Mouse (Mus musculus) forebrain, embryonic 15.5 days (tissue): ENCODE results near the gene Gm47959. TPM values are rescaled to one million over a fixed set of nuclear protein-coding genes. Genes with fewer than 3 reads are reported as not detected.
"Not testable (repeated sequence)": the region's sequence is repeated elsewhere in the genome, so short reads cannot be mapped to it uniquely, and the experiment has no call there.

Experiments used
- ATAC-seq: fragments of 200-750 bp; cut with Nextera tagmentation; replicated peaks from 2 replicates; pipeline ENCODE4 v1.8.0; 2017; ENCODE audit warnings: mild to moderate bottlenecking, moderate TSS enrichment, moderate library complexity
- H3K27ac ChIP-seq: fragments of 300-500 bp; sonication (generic); replicated peaks from 2 replicates; pipeline ENCODE4 v1.5.1; 2015; ENCODE audit warnings: mild to moderate bottlenecking, inconsistent platforms
- H3K27me3 ChIP-seq: fragments of 300-500 bp; sonication (generic); 2 replicates; pipeline ENCODE4 v1.6.1; 2015; ENCODE audit warnings: inconsistent platforms
- H3K36me3 ChIP-seq: fragments of 300-500 bp; sonication (generic); 2 replicates; pipeline ENCODE4 v1.6.1; 2015; ENCODE audit warnings: mild to moderate bottlenecking, inconsistent platforms
- H3K4me1 ChIP-seq: fragments of 300-500 bp; sonication (generic); 2 replicates; pipeline ENCODE4 v1.6.1; 2015; ENCODE audit warnings: inconsistent platforms
- H3K4me2 ChIP-seq: fragments of 300-500 bp; sonication (generic); replicated peaks from 2 replicates; pipeline ENCODE4 v1.6.1; 2015; ENCODE audit warnings: mild to moderate bottlenecking, inconsistent platforms
- H3K4me3 ChIP-seq: fragments of 300-500 bp; sonication (generic); 2 replicates; pipeline ENCODE4 v1.5.1; 2015; ENCODE audit warnings: mild to moderate bottlenecking, inconsistent platforms
- H3K9ac ChIP-seq: fragments of 300-500 bp; sonication (generic); replicated peaks from 2 replicates; pipeline ENCODE4 v1.6.1; 2015; ENCODE audit warnings: mild to moderate bottlenecking, inconsistent platforms
- H3K9me3 ChIP-seq: fragments of 300-500 bp; sonication (generic); 2 replicates; pipeline ENCODE4 v1.6.1; 2016; ENCODE audit warnings: inconsistent platforms
- WGBS: fragments of 180-500 bp; shearing (Covaris S2); methylation state at CpG from one replicate; pipeline ENCODE4 v1.1.7; 2015; ENCODE audit warnings: mixed read lengths; 5-methylcytosine and 5-hydroxymethylcytosine counted together
- polyA plus RNA-seq: library from polyadenylated mRNA; unstranded; fragments of >200 nt; fragmentation: Nextera tagmentation; extraction: Ambion mirVana; gene quantifications from 2 replicates; pipeline ENCODE4 v1.2.1, GENCODE M21; 2015

The Gm47959 gene
- not detected in 2 replicates for polyA plus RNA-seq

DNA sequence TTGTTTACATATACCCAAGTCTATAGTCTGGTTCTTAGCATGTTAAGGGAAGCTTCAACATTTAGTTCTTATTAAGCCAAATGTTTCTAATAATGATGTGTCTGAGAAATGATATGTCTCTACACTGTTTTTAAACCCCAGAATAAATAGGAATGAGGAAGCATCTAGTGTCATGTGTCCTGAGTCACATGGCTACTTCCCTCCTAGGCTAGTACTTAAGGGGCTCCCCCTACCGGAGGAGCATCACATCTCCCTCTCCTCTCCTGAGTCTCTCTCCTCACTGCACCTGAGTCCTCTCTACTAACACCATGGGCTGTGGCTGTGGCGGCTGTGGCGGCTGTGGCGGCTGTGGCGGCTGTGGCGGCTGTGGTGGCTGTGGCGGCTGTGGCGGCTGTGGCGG, at the start of gene Gm47959:
TSS of gene Gm47959 (plus strand) at position 243 of the 400 bp plus-strand sequence.
- H3K27ac ChIP-seq, H3K4me3 ChIP-seq, H3K9me3 ChIP-seq, H3K9ac ChIP-seq, H3K36me3 ChIP-seq, H3K27me3 ChIP-seq, H3K4me1 ChIP-seq, H3K4me2 ChIP-seq, ATAC-seq: not testable (repeated sequence)
- 96% methylated on average over 9 of the region's 9 CpGs for WGBS

GRCm38 (mm10) chr1:82955913-82956312, 44.4 kb upstream of the Gm47959 start, which contains the start of gene Gm7544:
Gene Gm7544 (minus strand): TSS chr1:82956013.
- H3K4me2 ChIP-seq, H3K36me3 ChIP-seq, ATAC-seq, H3K9me3 ChIP-seq, H3K4me3 ChIP-seq, H3K4me1 ChIP-seq, H3K27me3 ChIP-seq, H3K27ac ChIP-seq, H3K9ac ChIP-seq: not testable (repeated sequence)

DNA sequence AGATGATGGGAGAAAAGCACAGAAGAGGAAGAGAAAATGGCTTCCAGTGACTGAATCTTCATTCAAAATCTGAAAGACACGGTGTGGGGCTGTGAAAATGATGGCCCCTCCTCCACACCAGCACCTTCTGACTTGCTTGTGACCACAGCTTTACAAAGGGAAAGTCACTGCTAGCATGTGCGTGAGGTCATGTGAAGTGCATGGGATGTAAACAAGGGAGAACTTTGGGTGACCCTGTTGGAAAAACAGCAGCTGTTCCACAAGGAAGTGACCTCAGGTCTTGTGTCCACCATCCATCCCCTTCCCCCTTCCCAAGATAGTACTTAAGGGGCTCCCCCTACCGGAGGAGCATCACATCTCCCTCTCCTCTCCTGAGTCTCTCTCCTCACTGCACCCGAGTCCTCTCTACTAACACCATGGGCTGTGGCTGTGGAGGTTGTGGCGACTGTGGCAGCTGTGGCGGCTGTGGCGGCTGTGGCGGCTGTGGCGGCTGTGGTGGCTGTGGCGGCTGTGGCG, 40.4 kb upstream of the Gm47959 start, which contains the start of gene Gm47955:
TSS of gene Gm47955 (plus strand) at position 417 of the 516 bp plus-strand sequence.
- Histone ChIP-seq H3K4me2 (no peak within 1 kb of the TSS), H3K4me3 (no peak within 1 kb of the TSS), H3K27ac (no peak within 1 kb of the TSS), H3K36me3 (no peaks in the 10 kb centered on the region), H3K9ac (no peak within 1 kb of the TSS), H3K4me1 (no peaks in the 10 kb centered on the region), H3K9me3 (no peaks in the 10 kb centered on the region), H3K27me3 (no peaks in the 10 kb centered on the region)
- ATAC-seq, result no peak
- 91% methylated on average over 11 of the region's 11 CpGs for WGBS

- no peak overlapping the region for H3K4me2 ChIP-seq
- WGBS, result 82% methylated on average over 3 of the region's 3 CpGs
- no peak overlapping the region for H3K4me3 ChIP-seq
- no peak overlapping the region for H3K9ac ChIP-seq
- H3K9me3 ChIP-seq, result no peaks in the 10 kb centered on the region
- no peak for ATAC-seq
- no peaks in the 10 kb centered on the region for H3K27me3 ChIP-seq
- no peak overlapping the region for H3K27ac ChIP-seq
- H3K4me1 ChIP-seq, result no peaks in the 10 kb centered on the region
- H3K36me3 ChIP-seq, result no peaks in the 10 kb centered on the region
These were observed 33.9 kb upstream of the Gm47959 start for GRCm38 (mm10) chr1:82966413-82966812.

DNA sequence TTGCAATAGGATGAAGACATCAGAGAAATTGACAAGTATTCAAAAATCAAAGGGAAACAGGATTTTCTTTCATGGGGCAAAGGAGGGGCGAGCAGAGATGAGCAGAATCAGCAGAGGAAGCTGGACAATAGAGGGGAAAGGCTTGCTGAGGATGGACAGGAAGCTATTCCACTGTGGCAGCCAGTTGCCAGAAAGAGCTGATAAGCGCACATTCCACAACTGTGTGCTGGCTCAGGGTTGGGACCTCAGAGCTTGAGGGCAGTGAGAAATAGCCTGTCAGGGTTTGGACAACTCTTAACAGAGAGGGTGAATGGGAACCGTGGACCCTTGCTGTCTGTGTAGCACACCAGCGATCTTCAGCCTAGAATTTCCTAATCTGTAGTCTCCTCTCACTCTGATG, 28.3 kb upstream of the Gm47959 start:
- Histone ChIP-seq H3K4me2 (no peak overlapping the region), H3K36me3 (no peaks in the 10 kb centered on the region), H3K9ac (no peak overlapping the region), H3K27me3 (no peaks in the 10 kb centered on the region), H3K4me3 (no peak overlapping the region), H3K27ac (no peak overlapping the region), H3K4me1 (no peaks in the 10 kb centered on the region), H3K9me3 (no peaks in the 10 kb centered on the region)
- 80% methylated on average over 4 of the region's 4 CpGs for WGBS
- ATAC-seq, result no peak

- no peaks in the 10 kb centered on the region for H3K36me3 ChIP-seq
- H3K4me1 ChIP-seq, result no peaks in the 10 kb centered on the region
- H3K9me3 ChIP-seq, result no peaks in the 10 kb centered on the region
- 92% methylated on average over 1 of the region's 1 CpGs for WGBS
- no peak overlapping the region for H3K27ac ChIP-seq
- H3K9ac ChIP-seq, result no peak overlapping the region
- no peak overlapping the region for H3K4me2 ChIP-seq
- ATAC-seq, result no peak
- H3K27me3 ChIP-seq, result no peaks in the 10 kb centered on the region
- H3K4me3 ChIP-seq, result no peak overlapping the region
These were observed 27.1 kb upstream of the Gm47959 start for GRCm38 (mm10) chr1:82973244-82973643.

GRCm38 (mm10) chr1:82973901-82974300, 26.4 kb upstream of the Gm47959 start:
- Histone ChIP-seq H3K9me3 (no peaks in the 10 kb centered on the region), H3K27ac (no peak overlapping the region), H3K4me3 (no peak overlapping the region), H3K9ac (no peak overlapping the region), H3K27me3 (no peaks in the 10 kb centered on the region), H3K36me3 (no peaks in the 10 kb centered on the region), H3K4me1 (no peaks in the 10 kb centered on the region), H3K4me2 (no peak overlapping the region)
- ATAC-seq, result no peak
- 80% methylated on average over 6 of the region's 6 CpGs for WGBS

DNA sequence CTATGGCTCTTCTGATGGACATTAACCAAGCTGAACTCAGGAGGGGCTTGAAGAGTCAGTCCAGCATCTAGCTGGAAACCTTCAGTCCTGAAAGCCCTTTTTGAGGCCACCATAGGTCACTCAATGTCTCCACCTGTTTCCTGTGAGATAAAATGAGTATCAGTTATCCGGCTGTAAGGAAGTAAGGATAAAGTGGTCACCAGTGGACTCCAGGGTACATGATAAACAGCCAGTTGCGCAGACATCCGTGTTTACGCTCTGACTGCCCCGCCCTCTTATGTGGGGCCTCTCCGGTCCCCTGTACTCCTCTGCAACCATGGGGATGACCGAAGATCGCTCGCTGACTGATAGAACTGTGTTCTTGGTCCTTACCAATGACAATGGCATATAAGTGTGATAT, 26.0 kb upstream of the Gm47959 start:
- no peak overlapping the region for H3K4me3 ChIP-seq
- H3K27me3 ChIP-seq, result no peaks in the 10 kb centered on the region
- no peak for ATAC-seq
- no peaks in the 10 kb centered on the region for H3K9me3 ChIP-seq
- no peak overlapping the region for H3K27ac ChIP-seq
- no peak overlapping the region for H3K9ac ChIP-seq
- H3K36me3 ChIP-seq, result no peaks in the 10 kb centered on the region
- WGBS, result 96% methylated on average over 9 of the region's 9 CpGs
- H3K4me1 ChIP-seq, result no peaks in the 10 kb centered on the region
- H3K4me2 ChIP-seq, result no peak overlapping the region

- ATAC-seq, result no peak
- no peaks in the 10 kb centered on the region for H3K36me3 ChIP-seq
- H3K27me3 ChIP-seq, result no peaks in the 10 kb centered on the region
- no peak overlapping the region for H3K4me2 ChIP-seq
- H3K27ac ChIP-seq, result no peak overlapping the region
- H3K9me3 ChIP-seq, result no peaks in the 10 kb centered on the region
- H3K4me1 ChIP-seq, result no peaks in the 10 kb centered on the region
- WGBS, result 86% methylated on average over 5 of the region's 5 CpGs
- H3K9ac ChIP-seq, result no peak overlapping the region
- no peak overlapping the region for H3K4me3 ChIP-seq
These were observed 24.6 kb upstream of the Gm47959 start for GRCm38 (mm10) chr1:82975750-82976149.

GRCm38 (mm10) chr1:82977840-82978239, 22.5 kb upstream of the Gm47959 start:
- H3K36me3 ChIP-seq, result no peaks in the 10 kb centered on the region
- ATAC-seq, result no peak
- H3K9ac ChIP-seq, result no peak overlapping the region

DNA sequence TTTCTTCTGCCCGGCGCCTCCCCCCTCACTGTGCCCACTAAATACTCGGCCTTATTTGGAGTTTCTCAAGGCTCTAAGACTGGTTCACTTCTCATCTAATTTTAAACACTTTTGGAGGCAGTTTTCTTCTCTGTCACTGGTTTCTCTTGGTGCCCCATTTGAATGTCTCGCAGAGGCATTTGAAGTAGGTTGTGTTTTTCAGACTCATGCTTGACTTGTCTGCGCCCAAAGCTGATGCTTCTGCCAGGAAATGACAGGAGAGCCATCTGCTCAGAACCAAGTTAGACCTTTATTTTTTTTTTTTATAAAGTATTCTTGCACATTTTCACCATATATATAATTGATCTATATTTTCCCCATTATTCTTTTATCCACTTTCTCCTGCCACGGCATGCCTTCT, 13.6 kb upstream of the Gm47959 start:
- H3K36me3 ChIP-seq, result no peaks in the 10 kb centered on the region
- ATAC-seq, result no peak
- 0 out of 2 replicates have a peak, but pooled peaks cover 3% of the 10 kb centered on the region for H3K9me3 ChIP-seq
- 90% methylated on average over 6 of the region's 6 CpGs for WGBS
- H3K27me3 ChIP-seq, result no peaks in the 10 kb centered on the region
- H3K9ac ChIP-seq, result no peak overlapping the region
- H3K27ac ChIP-seq, result no peak overlapping the region
- no peak overlapping the region for H3K4me3 ChIP-seq
- H3K4me1 ChIP-seq, result no peaks in the 10 kb centered on the region
- no peak overlapping the region for H3K4me2 ChIP-seq

More at GRCm38 (mm10) chr1:82977840-82978239, 22.5 kb upstream of the Gm47959 start:
- H3K4me2 ChIP-seq, result no peak overlapping the region
- H3K27me3 ChIP-seq, result no peaks in the 10 kb centered on the region
- H3K9me3 ChIP-seq, result no peaks in the 10 kb centered on the region
- H3K4me1 ChIP-seq, result no peaks in the 10 kb centered on the region
- H3K27ac ChIP-seq, result no peak overlapping the region
- H3K4me3 ChIP-seq, result no peak overlapping the region

- H3K4me1 ChIP-seq, result no peaks in the 10 kb centered on the region
- WGBS, result 37% methylated on average over 4 of the region's 4 CpGs
- H3K9me3 ChIP-seq, result 0 out of 2 replicates have a peak, but pooled peaks cover 3% of the 10 kb centered on the region
- peak; percentile 87 for ATAC-seq
- no peak overlapping the region for H3K4me2 ChIP-seq
- H3K27me3 ChIP-seq, result no peaks in the 10 kb centered on the region
- H3K4me3 ChIP-seq, result no peak overlapping the region
- H3K9ac ChIP-seq, result no peak overlapping the region
- H3K36me3 ChIP-seq, result no peaks in the 10 kb centered on the region
- H3K27ac ChIP-seq, result no peak overlapping the region
These were observed 12.7 kb upstream of the Gm47959 start for GRCm38 (mm10) chr1:82987530-82988198.

DNA sequence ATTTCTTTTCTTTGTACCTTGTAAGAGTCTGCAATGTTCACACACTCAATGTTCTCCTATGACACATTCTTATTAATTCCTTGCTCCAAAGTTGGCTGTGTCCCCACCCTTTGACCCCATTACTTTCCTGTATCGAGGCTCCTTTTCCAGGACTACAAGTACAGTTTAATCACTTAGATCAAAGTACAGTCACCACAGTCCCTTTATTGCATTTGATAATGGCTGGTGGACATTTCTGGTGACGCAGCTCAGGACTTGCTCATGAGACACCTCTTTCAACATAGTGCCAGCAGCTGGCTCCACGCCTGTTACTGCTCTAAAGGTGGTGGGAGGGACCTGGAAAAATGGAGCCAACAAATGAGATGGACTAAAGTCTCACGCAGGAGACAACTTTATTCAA, 9.3 kb upstream of the Gm47959 start:
- Histone ChIP-seq H3K4me1 (no peaks in the 10 kb centered on the region), H3K4me3 (no peak overlapping the region), H3K27me3 (no peaks in the 10 kb centered on the region), H3K36me3 (no peaks in the 10 kb centered on the region), H3K9ac (no peak overlapping the region), H3K9me3 (no peaks in the 10 kb centered on the region), H3K4me2 (no peak overlapping the region), H3K27ac (no peak overlapping the region)
- no peak for ATAC-seq
- 64% methylated on average over 4 of the region's 4 CpGs for WGBS
